In genomic region chr10:100282471-100282870, GRCm38 (mm10) we compare ENCODE assay signal across 29 mouse cellular contexts. TPM values are rescaled to one million over a fixed set of nuclear protein-coding genes. Genes with fewer than 3 reads are reported as not detected.
"Had no signal": no experiment of that assay in that cellular context is flagged by ENCODE, and none has a peak within 500 bp of the region (broad histone marks: within the 10 kb centered on the region; RNA-seq: fewer than 3 reads in every experiment).

No protein-coding gene starts in this region.

- H3K4me2 ChIP-seq: liver, embryonic 15.5 days; midbrain, embryonic 12.5 days; neural tube, embryonic 13.5 days; neural tube, embryonic 15.5 days had no signal

- H3K27ac ChIP-seq: liver, embryonic 15.5 days; macrophage; midbrain, embryonic 12.5 days; neural tube, embryonic 13.5 days; neural tube, embryonic 15.5 days had no signal

- H3K9me3 ChIP-seq: liver, embryonic 15.5 days; midbrain, embryonic 12.5 days; neural tube, embryonic 13.5 days; neural tube, embryonic 15.5 days had no signal

- H3K4me3 ChIP-seq: liver, embryonic 15.5 days; megakaryocyte, embryonic 14.5 days; midbrain, embryonic 12.5 days; myocyte; neural tube, embryonic 13.5 days; neural tube, embryonic 15.5 days had no signal

- H3K36me3 ChIP-seq: liver, embryonic 15.5 days; midbrain, embryonic 12.5 days; neural tube, embryonic 13.5 days; neural tube, embryonic 15.5 days had no signal

- DNase-seq: liver, postnatal 0 days; lung, adult 2 months; lung, postnatal 10 days; lung, postnatal 36 days; midbrain, embryonic 14.5 days; retina, postnatal 1 day; right cerebral cortex, adult 18-20 months; right cerebral cortex, postnatal 25 days; right cerebral cortex, postnatal 4 days; spleen, adult 18-20 months; thymus, adult 2 months; thymus, postnatal 25 days; thymus, postnatal 4 days had no signal

- H3K4me1 ChIP-seq: liver, embryonic 15.5 days; megakaryocyte, embryonic 14.5 days; midbrain, embryonic 12.5 days; neural tube, embryonic 13.5 days; neural tube, embryonic 15.5 days had no signal

- H3K9ac ChIP-seq: liver, embryonic 15.5 days; liver, postnatal 0 days; midbrain, embryonic 12.5 days; neural tube, embryonic 13.5 days; neural tube, embryonic 15.5 days had no signal

- H3K27me3 ChIP-seq: liver, embryonic 15.5 days; megakaryocyte, embryonic 14.5 days; midbrain, embryonic 12.5 days; neural tube, embryonic 13.5 days; neural tube, embryonic 15.5 days had no signal

- ATAC-seq: liver, postnatal 0 days; midbrain, embryonic 16.5 days had no signal

RNA-seq across cellular contexts. Expression of gene Gm4301, which starts 53.0 kb away (rescaled TPM):
- total RNA-seq: megakaryocyte progenitor cell, adult 5-6 weeks had no signal
- polyA plus RNA-seq: liver, embryonic 15.5 days; liver, postnatal 0 days; lung, adult 2 months; lung, embryonic 16.5 days; macrophage; midbrain, embryonic 12.5 days; midbrain, embryonic 14.5 days; midbrain, embryonic 16.5 days; myocyte; neural tube, embryonic 11.5 days; neural tube, embryonic 13.5 days; neural tube, embryonic 15.5 days; small intestine, adult 2 months; stomach, embryonic 14.5 days; stomach, embryonic 16.5 days; testis, adult 2 months; thymus, adult 2 months; urinary bladder, adult 2 months had no signal

RNA-seq across cellular contexts. Expression of gene Gm4302, which starts 58.2 kb away (rescaled TPM):
- total RNA-seq: megakaryocyte progenitor cell, adult 5-6 weeks had no signal
- polyA plus RNA-seq: liver, embryonic 15.5 days; liver, postnatal 0 days; lung, adult 2 months; lung, embryonic 16.5 days; macrophage; midbrain, embryonic 12.5 days; midbrain, embryonic 14.5 days; midbrain, embryonic 16.5 days; myocyte; neural tube, embryonic 11.5 days; neural tube, embryonic 13.5 days; neural tube, embryonic 15.5 days; small intestine, adult 2 months; stomach, embryonic 14.5 days; stomach, embryonic 16.5 days; testis, adult 2 months; thymus, adult 2 months; urinary bladder, adult 2 months had no signal
